Mouse (Mus musculus) spleen, adult 2 months (tissue): ENCODE data around the gene Prkcsh.

Experiments
- CTCF ChIP-seq: fragments of 200-500 bp; IDR thresholded peaks from 2 replicates; pipeline ENCODE4 v1.5.1; 2011; ENCODE audit warnings: mild to moderate bottlenecking, inconsistent platforms; ENCODE audit not compliant: insufficient read depth, insufficient read length, insufficient replicate concordance; ENCODE audit errors: extremely low read depth
- POLR2A ChIP-seq: fragments of 200-500 bp; IDR thresholded peaks from 2 replicates; pipeline ENCODE4 v1.6.1; 2011; ENCODE audit warnings: low read depth, low read length, inconsistent platforms

DNA sequence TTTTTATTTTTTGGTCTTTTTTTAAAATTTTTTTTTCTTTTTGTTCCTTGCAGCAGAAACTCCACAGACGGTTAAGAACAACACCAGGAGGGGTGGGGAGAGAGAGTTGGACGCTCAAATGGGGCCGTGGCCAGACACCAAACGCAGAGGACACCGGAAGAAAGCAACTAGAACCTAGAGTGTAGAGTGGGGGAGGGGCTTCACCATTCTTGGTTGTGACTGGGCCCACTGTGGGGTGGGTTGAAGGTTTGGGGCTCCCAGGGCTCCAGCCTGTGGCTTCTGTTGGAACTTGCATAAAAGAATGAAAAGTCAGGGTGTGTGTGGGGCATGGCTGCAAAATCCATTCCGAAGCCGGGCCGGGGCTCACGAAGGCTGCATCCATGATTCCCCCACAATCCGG lies 13.6 kb downstream of the Prkcsh start:
- TF ChIP-seq CTCF (no peak), POLR2A (no peak)
